8 mouse cellular contexts compared by ENCODE assay signal in genomic region chr11:86544639-86545299, GRCm38 (mm10). TPM values are rescaled to one million over a fixed set of nuclear protein-coding genes. Genes with fewer than 3 reads are reported as not detected.
DNase-seq lines count a peak whose midpoint lies in the region; ATAC-seq lines count a peak whose summit lies in the region.

TSS of gene Rps6kb1 (minus strand) at chr11:86544805.
TSS of gene Tubd1 (plus strand) at chr11:86544991.

- under 1% methylated on average over 43 of the region's 43 CpGs for WGBS in intestine, embryonic 14.5 days

- peak; percentile 99 for ATAC-seq in intestine, embryonic 14.5 days (replicated peaks; ENCODE audit: low FRiP score, low TSS enrichment, low read depth)

- intact Hi-C loops in left cerebral cortex, postnatal 14 days (cut with DNase I) = no loop called here

- H3K27ac ChIP-seq in intestine, embryonic 14.5 days (ENCODE audit: low read depth) = peak within 1 kb of the TSS; percentile 77; the same call in 1 of the 2 replicates

- H3K4me1 ChIP-seq in intestine, embryonic 14.5 days (replicated peaks; ENCODE audit: control insufficient read depth, insufficient read depth, low read length) = peaks cover 18% of the 10 kb centered on the region

- no peaks in the 10 kb centered on the region for H3K9me3 ChIP-seq in intestine, embryonic 14.5 days (ENCODE audit: control insufficient read depth, low read length)

- H3K4me2 ChIP-seq in intestine, embryonic 14.5 days (ENCODE audit: low read length) = peak within 1 kb of the TSS; percentile 65

- DNase-seq in adrenal gland, adult 18-20 months (ENCODE audit: low spot score in 2 of 2) = peak; percentile 96 to 98
- DNase-seq in embryo, embryonic 11 days = peak; percentile 100
- peak; percentile 98 for DNase-seq in gastrocnemius, postnatal 25 days
- peak; percentile 96 for DNase-seq in intestine, embryonic 14.5 days (ENCODE audit: low spot score)
- DNase-seq in left cerebral cortex, postnatal 14 days (ENCODE audit: low spot score in 2 of 2) = peak; percentile 99 to 100
- peak; percentile 100 for DNase-seq in mesoderm, embryonic 11.5 days (ENCODE audit: low read depth, low spot score)
- peak; percentile 99 for DNase-seq in right cerebral cortex, postnatal 36 days (ENCODE audit: low spot score in 2 of 2)
- peak; percentile 99 for DNase-seq in yolk sac, embryonic 10.5 days (ENCODE audit: low spot score)

- H3K9ac ChIP-seq in intestine, embryonic 14.5 days (ENCODE audit: low read length) = peak within 1 kb of the TSS; percentile 90

- peak within 1 kb of the TSS; percentile 65 for H3K4me3 ChIP-seq in intestine, embryonic 14.5 days (ENCODE audit: low read depth, low read length)

- H3K27me3 ChIP-seq in intestine, embryonic 14.5 days (replicated peaks; ENCODE audit: control insufficient read depth, insufficient read depth, low read length) = no peaks in the 10 kb centered on the region

- H3K36me3 ChIP-seq in intestine, embryonic 14.5 days (ENCODE audit: control insufficient read depth, insufficient read depth, low read length) = peaks cover 5% of the 10 kb centered on the region; the same call in 1 of the 2 replicates

RNA-seq across cellular contexts. Expression of gene Rps6kb1, which starts in this region (rescaled TPM):
- total RNA-seq in adrenal gland, adult 18-20 months (2021) = 10 to 100 TPM; 31.9 to 43.7 TPM
- 10 to 100 TPM; 19.0 to 20.2 TPM for total RNA-seq in gastrocnemius, postnatal 25 days (2021)
- polyA plus RNA-seq in intestine, embryonic 14.5 days (2014; fragmentation: Nextera tagmentation; extraction: Ambion mirVana) = 50.7 and 58.0 TPM in 2 replicates
- 10 to 100 TPM; 38.5 to 38.7 TPM for total RNA-seq in left cerebral cortex, postnatal 14 days (2021)

RNA-seq across cellular contexts. Expression of gene Tubd1, which starts in this region (rescaled TPM):
- 1 to 10 TPM; 6.2 to 7.7 TPM for total RNA-seq in adrenal gland, adult 18-20 months (2021)
- 1 to 10 TPM; 5.5 to 6.4 TPM for total RNA-seq in gastrocnemius, postnatal 25 days (2021)
- polyA plus RNA-seq in intestine, embryonic 14.5 days (2014; fragmentation: Nextera tagmentation; extraction: Ambion mirVana) = 9.9 and 10.6 TPM in 2 replicates
- 1 to 10 TPM; 6.7 to 7.2 TPM for total RNA-seq in left cerebral cortex, postnatal 14 days (2021)

Comparison
In these comparisons a context has a peak if more than half of its experiments do, and no peak if none do; other contexts are left out.
1. Peak in every context shown above with its lines: DNase-seq, ATAC-seq, H3K4me3 ChIP-seq and H3K27ac ChIP-seq.